Mouse (Mus musculus) CD4-positive, CD25-positive, alpha-beta regulatory T cell, adult 2 months (primary cell): ENCODE data around the gene Snx9.
A peak's percentile ranks its signal among the peaks of the same experiment; 100 is the strongest.

Experiments
- DNase-seq: peaks from one replicate; pipeline ENCODE4 v3.0.0-alpha.2; 2012; ENCODE audit warnings: low read depth, low spot score

Snx9 gene

DNA sequence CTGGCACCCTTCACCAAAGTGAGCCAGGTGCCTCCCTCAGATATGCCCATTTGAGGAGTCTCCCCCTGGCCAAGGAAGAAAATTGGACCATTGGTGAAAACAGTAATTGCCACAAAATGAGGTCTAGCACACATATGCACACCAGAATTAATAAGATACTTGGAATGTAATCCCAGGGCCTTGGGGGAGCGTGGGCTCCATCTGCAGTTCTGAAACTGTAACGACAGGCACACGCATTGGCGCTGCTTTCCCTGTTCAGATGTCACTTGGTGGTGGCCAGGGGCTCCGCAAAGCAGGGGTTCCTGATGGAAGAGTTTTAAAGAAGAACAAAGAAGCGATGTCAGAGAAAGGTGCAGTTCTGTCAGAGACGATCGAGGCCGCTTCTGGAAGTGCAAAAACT is 82.2 kb downstream of the Snx9 start:
- peak; percentile 16 for DNase-seq

GRCm38 (mm10) chr17:5924238-5924637 is 83.1 kb downstream of the Snx9 start:
- no peak for DNase-seq

DNA sequence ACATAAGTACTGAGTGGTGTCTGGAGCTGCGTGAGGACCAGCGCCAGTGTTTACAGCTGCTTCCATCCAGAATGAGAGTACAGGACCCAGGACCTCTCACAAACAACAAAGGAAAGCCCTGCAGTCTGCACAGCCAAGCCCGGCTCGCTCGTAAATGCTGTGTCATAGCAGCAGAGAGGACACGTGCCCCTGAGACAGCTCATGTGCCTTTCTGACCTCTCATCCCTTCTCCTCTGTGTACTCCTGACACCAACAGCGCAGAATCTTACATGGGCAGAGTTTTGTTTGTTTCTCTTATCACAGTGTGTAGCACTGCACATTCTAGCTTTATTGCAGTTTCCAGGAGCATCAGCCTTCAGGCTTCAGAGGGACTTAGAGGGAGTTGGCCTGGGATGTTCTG is 85.6 kb downstream of the Snx9 start:
- no peak for DNase-seq

- DNase-seq: no peak
Measured at GRCm38 (mm10) chr17:5929031-5929430, 87.9 kb downstream of the Snx9 start.

- DNase-seq: no peak
Measured at GRCm38 (mm10) chr17:5932161-5932560, 91.0 kb downstream of the Snx9 start.

- DNase-seq: peak; percentile 87
Measured at GRCm38 (mm10) chr17:5934554-5935324, 93.6 kb downstream of the Snx9 start.

- DNase-seq: no peak
Measured at GRCm38 (mm10) chr17:5935680-5936079, 94.6 kb downstream of the Snx9 start.

GRCm38 (mm10) chr17:5936276-5936675 is 95.1 kb downstream of the Snx9 start:
- DNase-seq: no peak

- DNase-seq: no peak
Measured at GRCm38 (mm10) chr17:5937441-5937840, 96.3 kb downstream of the Snx9 start.

- DNase-seq: no peak
Measured at GRCm38 (mm10) chr17:5939871-5940270, 98.7 kb downstream of the Snx9 start.

DNA sequence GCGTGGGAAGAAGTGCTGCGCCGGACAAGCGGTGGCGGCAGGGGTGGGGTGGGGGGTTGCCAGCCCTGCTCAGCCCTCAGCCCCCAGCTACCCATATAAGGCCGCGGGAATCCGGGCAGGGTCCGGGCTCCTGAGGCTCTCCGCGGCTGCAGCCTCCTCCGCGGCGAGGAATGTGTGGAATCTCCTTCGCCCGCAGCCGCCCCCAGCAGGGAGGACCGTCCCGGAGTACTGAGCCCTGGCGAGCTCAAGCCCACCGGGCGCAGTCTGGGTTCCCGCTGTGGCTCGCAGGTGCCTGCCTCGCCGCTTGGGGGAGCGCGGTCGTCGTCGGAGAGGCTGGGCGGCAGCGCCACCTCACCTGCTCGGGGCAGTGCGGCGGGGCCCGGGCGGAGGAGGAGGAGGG is 99.7 kb downstream of the Snx9 start:
- DNase-seq: peak; percentile 91

DNA sequence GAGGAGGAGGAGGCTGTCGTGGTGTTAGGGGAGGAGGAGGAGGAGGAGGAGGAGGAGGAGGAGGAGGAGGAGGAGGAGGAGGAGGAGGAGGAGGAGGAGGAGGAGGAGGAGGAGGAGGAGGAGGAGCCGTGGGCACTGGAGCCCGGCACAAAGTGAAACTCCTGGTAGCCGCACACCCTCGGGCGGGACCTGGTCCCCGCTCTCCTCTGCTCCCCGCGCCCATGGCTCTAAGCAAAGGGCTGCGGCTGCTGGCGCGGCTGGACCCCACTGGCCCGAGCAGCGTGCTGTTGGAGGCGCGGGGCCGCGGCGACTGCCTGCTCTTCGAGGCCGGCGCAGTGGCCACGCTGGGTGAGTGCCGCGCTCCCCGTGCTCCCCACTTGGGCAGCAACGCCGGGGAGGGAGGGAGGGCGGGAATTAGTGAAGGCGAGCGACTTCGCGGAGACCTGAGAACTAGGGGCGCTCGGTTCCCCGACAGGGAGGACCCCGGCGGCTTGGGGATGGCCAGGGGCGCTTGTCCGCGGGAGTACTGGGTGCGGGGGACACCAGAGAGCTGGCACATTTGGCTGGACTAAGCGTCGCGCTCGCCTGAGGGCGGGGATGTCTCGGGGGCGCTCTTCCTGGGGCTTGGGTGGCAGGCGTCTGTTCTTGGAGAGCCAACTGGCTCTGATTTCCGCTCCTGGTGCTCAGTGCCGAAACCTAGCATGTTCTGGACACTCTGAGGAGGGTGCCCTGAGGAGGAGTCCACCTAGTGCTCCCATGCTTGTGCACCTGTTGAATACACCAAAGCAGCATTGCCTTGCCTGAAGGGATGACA is 100.3 kb downstream of the Snx9 start, which contains the start of gene Synj2:
Gene Synj2, plus strand, starts transcription at position 51 of the 814 bp plus-strand sequence.
- peak; percentile 66 for DNase-seq

- DNase-seq: no peak
Measured at GRCm38 (mm10) chr17:5942156-5942555, 101.0 kb downstream of the Snx9 start.

DNA sequence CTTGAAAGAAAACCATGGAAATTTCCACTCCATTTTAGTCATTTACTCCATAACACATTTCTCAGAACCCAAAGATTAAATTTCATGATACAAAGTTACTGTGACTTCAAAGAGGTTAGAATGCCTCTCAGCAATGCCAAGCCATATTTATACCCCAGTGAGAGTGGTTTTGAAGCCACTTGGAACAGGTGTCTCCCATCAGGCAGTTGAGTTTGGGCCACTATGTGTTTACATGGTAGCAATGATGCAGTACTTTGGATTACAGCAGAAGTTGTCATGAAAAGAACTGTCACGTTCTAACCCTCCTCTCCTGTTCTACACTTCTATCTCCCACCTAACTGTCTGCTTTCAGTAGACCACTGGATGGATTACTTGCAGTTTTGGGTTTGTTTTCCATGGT is 101.9 kb downstream of the Snx9 start:
- no peak for DNase-seq

- DNase-seq: no peak
Measured at GRCm38 (mm10) chr17:5947039-5947438, 105.9 kb downstream of the Snx9 start.

- DNase-seq: no peak
Measured at GRCm38 (mm10) chr17:5952455-5952854, 111.3 kb downstream of the Snx9 start.

DNA sequence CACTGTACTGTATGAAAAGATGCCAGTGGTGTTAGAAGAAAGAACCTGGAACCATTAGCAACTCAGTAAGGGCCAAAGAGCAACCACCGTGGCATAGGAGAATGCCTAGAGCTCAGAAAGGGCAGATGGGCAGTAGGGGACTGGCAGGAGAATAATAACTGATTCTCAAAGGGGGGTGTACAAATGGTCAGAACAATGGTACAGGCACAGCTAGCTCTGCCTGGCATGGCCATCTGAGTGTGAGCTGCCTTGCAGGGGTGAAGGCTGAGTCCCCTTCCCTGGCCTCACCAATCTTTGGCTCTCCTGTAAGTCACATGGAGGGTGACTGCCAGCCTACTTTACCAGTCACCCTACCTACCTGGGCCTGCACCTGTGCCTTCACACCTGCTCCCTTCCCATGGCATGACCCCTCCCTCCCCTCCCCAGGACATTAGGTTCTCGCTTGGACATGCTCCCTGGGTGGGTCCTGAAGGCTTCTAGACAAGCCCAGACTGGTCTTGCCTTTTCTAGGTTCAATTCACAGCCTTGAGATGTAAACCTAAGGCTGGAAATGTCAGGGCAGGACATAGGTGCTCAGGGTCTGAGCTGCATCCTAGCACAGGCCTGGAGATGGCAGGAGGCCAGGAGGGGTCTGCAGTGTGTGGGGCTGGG is 115.3 kb downstream of the Snx9 start:
- no peak for DNase-seq

DNA sequence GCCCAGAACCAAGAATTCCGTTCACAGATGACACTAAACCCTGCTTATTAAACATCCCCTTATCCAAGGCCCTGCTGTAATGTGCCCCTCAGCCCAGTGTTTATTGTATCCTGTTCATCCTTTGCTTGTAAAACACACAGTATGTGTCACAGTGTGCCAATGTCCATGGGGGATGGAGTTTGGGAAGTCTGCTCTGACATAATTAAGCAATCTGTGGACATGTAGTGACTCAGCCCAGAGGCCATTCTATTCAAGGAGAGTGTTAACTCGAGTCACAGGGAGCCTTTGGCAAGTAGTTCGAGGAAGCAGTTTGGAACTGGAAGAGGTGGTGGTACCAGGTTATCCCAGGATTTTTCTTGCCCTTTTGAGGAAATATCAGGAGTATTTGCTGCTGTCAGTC is 116.0 kb downstream of the Snx9 start:
- DNase-seq: no peak

- DNase-seq: no peak
Measured at GRCm38 (mm10) chr17:5958229-5958628, 117.1 kb downstream of the Snx9 start.

DNA sequence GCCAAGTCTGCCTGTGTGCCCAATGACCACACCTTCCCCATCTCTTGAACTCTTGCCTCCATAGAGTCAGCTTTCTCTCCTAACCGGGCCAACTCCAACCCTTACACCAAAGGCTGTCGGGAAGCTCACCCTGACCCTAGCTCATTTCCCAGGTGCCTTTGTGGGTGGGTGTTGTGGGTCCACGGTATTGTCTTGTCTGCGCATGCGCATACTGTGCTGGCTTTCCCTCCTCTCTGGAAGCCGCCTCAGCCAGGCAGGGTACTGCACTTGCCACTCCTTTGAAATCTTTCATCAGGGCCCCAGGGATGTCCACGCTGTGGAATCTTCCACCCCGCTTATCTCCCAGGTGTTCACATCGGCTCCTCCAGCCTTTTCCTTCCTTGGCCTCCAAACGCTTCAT is 117.5 kb downstream of the Snx9 start:
- no peak for DNase-seq

- DNase-seq: no peak
Measured at GRCm38 (mm10) chr17:5959096-5959495, 118.0 kb downstream of the Snx9 start.

DNA sequence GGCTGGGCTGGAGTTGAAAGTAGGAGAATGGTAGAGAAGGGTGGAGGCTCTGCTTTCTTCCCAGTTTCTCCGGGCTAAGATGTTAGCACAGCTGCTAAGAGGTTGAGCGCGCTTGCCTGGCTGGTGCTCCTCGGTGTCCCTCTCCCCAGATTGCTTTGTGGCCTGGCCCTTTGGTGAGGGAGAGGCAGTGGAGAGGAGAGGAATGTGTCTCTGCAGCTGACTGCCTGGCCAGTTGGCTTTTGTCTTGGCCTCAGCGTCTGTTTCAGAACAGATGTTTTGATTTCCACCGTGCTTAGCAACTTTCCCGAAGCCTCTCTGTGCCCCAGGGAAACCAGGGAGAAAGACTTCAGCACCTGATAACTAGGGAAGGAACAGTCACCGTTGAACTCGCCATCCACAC is 118.7 kb downstream of the Snx9 start:
- DNase-seq: no peak
